Mouse (Mus musculus) cerebellum, adult 2 months (tissue): Measurements from ENCODE around the gene Brinp2. TPM values are rescaled to one million over a fixed set of nuclear protein-coding genes. Genes with fewer than 3 reads are reported as not detected.

Experiments
- DNase-seq, 2 experiments: peaks; one replicate each; pipeline ENCODE4 v3.0.0; 2021
- H3K27ac ChIP-seq: fragments of 200-500 bp; 2 replicates; pipeline ENCODE4 v1.5.1; 2012; ENCODE audit warnings: low read length, control low read depth, inconsistent platforms; ENCODE audit not compliant: insufficient read depth
- H3K27me3 ChIP-seq: fragments of 200-500 bp; 2 replicates; pipeline ENCODE4 v1.6.1; 2012; ENCODE audit warnings: inconsistent platforms, mild to moderate bottlenecking, low read length, moderate library complexity; ENCODE audit not compliant: control insufficient read depth, insufficient read depth
- H3K4me1 ChIP-seq: fragments of 200-500 bp; 2 replicates; pipeline ENCODE4 v1.6.1; 2011; ENCODE audit warnings: low read length; ENCODE audit not compliant: control insufficient read depth, insufficient read depth
- H3K4me3 ChIP-seq: fragments of 200-500 bp; replicated peaks from 2 replicates; pipeline ENCODE3; 2011; ENCODE audit warnings: mild to moderate bottlenecking, low read depth, low read length, control low read depth; ENCODE audit not compliant: insufficient read depth
- CTCF ChIP-seq: fragments of 200-500 bp; IDR thresholded peaks from 2 replicates; pipeline ENCODE4 v1.5.1; 2011; ENCODE audit warnings: low read depth, mild to moderate bottlenecking, control low read depth, low read length, moderate library complexity, borderline replicate concordance; ENCODE audit not compliant: insufficient read depth
- POLR2A ChIP-seq: fragments of 200-500 bp; IDR thresholded peaks from 2 replicates; pipeline ENCODE4 v1.6.1; 2011; ENCODE audit warnings: low read length, control low read depth, borderline replicate concordance; ENCODE audit not compliant: insufficient read depth
- WGBS: fragments of 180-500 bp; shearing (Covaris S2); methylation state at CpG from one replicate; pipeline ENCODE4 v1.1.7; 2018; 5-methylcytosine and 5-hydroxymethylcytosine counted together
- polyA plus RNA-seq: library from polyadenylated mRNA; depleted of rRNA; stranded (reverse); fragments of >200 nt; gene quantifications from 2 replicates; pipeline ENCODE4 v1.2.3, GENCODE M21; 2012

Gene Brinp2
- polyA plus RNA-seq, 1 experiment, result 21.0 TPM

DNA sequence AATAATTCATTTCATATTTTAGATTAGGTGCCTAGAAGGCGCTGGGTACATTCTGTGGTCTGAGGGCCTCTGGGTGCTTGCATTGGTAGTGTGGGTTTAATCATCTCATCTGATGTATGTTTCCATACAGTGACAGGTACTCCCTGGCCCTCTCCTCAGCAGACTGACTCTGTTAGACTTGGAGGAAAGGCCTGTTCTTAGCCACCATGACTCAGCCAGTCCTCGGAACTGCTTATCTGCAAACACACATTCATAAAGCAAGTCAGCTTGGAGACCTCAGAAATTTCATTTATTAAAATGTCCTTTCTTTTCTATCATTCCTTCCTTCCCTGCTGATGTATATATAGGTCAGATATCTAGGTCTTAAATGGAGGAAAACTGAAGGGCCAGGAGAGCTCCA is 116.3 kb downstream of the Brinp2 start:
- Histone ChIP-seq H3K4me1 (no peaks in the 10 kb centered on the region), H3K27ac (no peak overlapping the region), H3K4me3 (no peak overlapping the region), H3K27me3 (no peaks in the 10 kb centered on the region)
- WGBS, result 99% methylated on average over 2 of the region's 2 CpGs
- TF ChIP-seq CTCF (no peak), POLR2A (no peak)
- DNase-seq, result no peak

GRCm38 (mm10) chr1:158238722-158239121 is 117.4 kb downstream of the Brinp2 start:
- Histone ChIP-seq H3K4me3 (no peak overlapping the region), H3K27me3 (no peaks in the 10 kb centered on the region), H3K4me1 (no peaks in the 10 kb centered on the region), H3K27ac (no peak overlapping the region)
- DNase-seq, result no peak
- TF ChIP-seq POLR2A (no peak), CTCF (peak; percentile 50; the same call in 1 of the 2 replicates)
- WGBS, result 50% methylated on average over 4 of the region's 4 CpGs

DNA sequence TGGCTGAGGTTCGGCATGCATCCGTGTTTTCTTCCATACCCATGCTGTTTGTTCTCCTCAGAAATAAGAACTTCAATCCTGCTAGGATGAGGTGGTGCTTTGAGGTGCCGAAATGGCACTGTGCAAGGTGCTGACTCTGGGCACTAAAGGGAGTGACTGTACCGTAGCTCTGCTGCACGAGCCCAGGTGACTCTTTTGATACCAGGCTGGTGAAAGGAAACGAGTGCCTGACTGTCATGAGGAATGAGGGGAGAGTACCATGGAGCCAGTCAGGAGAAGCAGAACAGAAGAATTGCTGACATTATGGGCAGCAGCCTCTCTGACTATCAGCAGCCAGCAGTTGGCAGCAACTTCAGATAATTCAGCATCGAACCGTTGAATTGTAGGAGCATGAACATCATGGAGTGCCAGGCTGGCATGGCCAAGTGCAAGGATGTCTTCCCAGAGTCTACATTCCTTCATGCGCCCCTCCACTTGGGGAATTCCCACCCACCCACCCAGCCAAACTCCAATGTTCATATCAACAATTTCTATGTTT is 127.4 kb downstream of the Brinp2 start:
- Histone ChIP-seq H3K27ac (no peak overlapping the region), H3K4me3 (no peak overlapping the region), H3K4me1 (no peaks in the 10 kb centered on the region), H3K27me3 (no peaks in the 10 kb centered on the region)
- WGBS, result 70% methylated on average over 9 of the region's 9 CpGs
- no peak for DNase-seq
- TF ChIP-seq CTCF, result no peak
- TF ChIP-seq POLR2A, result no peak

DNA sequence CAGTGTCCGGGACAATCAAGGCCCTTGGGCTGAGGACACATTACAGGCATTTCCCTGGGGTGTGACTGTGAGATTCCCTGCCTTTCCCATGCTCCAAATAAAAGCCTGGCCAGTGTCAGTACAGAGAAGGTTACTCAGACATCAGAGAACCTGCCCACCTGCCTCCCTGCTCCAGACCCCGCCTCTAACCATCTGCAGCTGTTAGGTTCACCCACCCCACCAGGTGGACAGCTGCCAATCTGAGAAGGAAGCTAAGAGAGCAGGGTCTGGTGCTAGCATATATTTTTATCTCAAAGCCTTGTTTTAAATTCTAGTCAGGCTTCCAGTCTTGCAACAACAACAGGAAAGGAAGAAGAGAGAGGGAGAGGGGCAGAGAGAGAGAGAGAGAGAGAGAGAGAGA is 128.9 kb downstream of the Brinp2 start:
- 65% methylated on average over 2 of the region's 2 CpGs for WGBS
- H3K27ac ChIP-seq, result no peak overlapping the region
- no peak for DNase-seq
- H3K4me3 ChIP-seq, result no peak overlapping the region
- no peak for TF ChIP-seq CTCF
- TF ChIP-seq POLR2A, result no peak
- H3K4me1 ChIP-seq, result no peaks in the 10 kb centered on the region
- no peaks in the 10 kb centered on the region for H3K27me3 ChIP-seq

DNA sequence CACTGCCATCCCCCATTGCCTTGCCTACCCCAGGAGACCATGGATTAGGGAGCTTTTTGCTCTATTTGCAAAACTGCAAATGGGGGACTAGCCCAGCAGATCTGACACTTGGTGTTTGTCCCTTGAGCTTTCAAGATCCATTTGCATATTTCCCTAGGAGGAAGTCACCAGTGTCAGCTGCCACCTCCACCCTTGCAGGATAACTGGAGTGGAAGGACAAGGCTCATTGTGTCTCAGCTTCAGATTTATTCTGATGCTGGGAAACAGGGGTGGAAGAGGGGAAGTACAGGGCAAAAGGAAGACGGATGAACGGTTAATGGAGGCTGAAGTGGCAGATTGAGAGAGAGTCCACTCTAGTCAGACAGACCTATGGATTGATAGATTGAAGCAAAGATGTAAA is 129.4 kb downstream of the Brinp2 start:
- Histone ChIP-seq H3K4me3 (no peak overlapping the region), H3K27me3 (no peaks in the 10 kb centered on the region), H3K27ac (no peak overlapping the region), H3K4me1 (no peaks in the 10 kb centered on the region)
- TF ChIP-seq POLR2A (no peak), CTCF (no peak)
- 45% methylated on average over 2 of the region's 2 CpGs for WGBS
- no peak for DNase-seq

- Histone ChIP-seq H3K4me1 (no peaks in the 10 kb centered on the region), H3K4me3 (no peak overlapping the region), H3K27ac (no peak overlapping the region), H3K27me3 (no peaks in the 10 kb centered on the region)
- no peak for DNase-seq
- no peak for TF ChIP-seq POLR2A
- TF ChIP-seq CTCF, result no peak
- WGBS, result 37% methylated on average over 4 of the region's 4 CpGs
Observed at GRCm38 (mm10) chr1:158221048-158221447, 135.1 kb downstream of the Brinp2 start.

DNA sequence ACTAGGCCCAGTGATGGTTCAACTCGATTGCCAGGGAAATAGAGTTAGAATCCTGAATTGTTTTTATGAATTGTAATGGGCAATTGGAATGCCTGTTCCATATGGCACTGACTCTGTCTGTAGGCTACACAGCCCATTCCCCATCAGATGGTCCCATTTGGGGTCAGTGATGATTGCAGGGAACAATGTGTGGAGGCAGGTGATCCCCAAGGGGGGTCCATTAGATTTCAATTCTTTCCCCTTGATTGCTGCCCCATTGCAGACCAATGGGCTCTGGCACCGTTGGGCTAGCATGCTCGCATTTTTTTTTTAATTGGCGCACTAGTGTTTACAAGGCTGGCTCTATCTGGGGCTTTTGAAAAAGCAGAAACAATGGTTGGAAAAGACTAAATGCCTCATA is 136.0 kb downstream of the Brinp2 start:
- H3K27me3 ChIP-seq, result no peaks in the 10 kb centered on the region
- no peak for DNase-seq
- H3K27ac ChIP-seq, result no peak overlapping the region
- 69% methylated on average over 4 of the region's 4 CpGs for WGBS
- no peaks in the 10 kb centered on the region for H3K4me1 ChIP-seq
- TF ChIP-seq POLR2A (no peak), CTCF (no peak)
- no peak overlapping the region for H3K4me3 ChIP-seq

DNA sequence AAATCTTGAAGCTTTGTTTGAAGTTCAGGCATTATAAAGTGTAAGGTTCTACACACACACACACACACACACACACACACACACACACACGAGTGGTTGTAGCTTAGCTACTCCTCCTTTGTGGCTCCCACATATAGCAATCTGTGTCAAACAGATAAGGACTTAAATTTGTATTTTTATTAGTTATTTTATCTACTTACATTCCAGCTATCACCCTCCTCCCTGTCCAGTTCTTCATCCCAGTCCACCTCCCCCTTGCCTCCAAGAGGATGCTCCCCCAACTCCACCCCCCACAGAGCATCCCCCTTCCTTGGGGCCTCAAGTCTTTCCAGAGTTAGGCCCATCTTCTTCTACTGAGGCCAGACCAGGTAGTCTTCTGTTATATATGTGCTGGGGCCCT is 137.4 kb downstream of the Brinp2 start:
- no peaks in the 10 kb centered on the region for H3K27me3 ChIP-seq
- no peaks in the 10 kb centered on the region for H3K4me1 ChIP-seq
- DNase-seq, result no peak
- 94% methylated on average over 1 of the region's 1 CpGs for WGBS
- H3K27ac ChIP-seq, result no peak overlapping the region
- no peak overlapping the region for H3K4me3 ChIP-seq
- TF ChIP-seq POLR2A (no peak), CTCF (no peak)

- no peak for DNase-seq
- Histone ChIP-seq H3K4me3 (no peak overlapping the region), H3K27me3 (no peaks in the 10 kb centered on the region), H3K27ac (no peak overlapping the region), H3K4me1 (no peaks in the 10 kb centered on the region)
- 85% methylated on average over 2 of the region's 2 CpGs for WGBS
- TF ChIP-seq POLR2A (no peak), CTCF (no peak)
Observed at GRCm38 (mm10) chr1:158218294-158218693, 137.8 kb downstream of the Brinp2 start.

- 75% methylated on average over 9 of the region's 9 CpGs for WGBS
- H3K4me1 ChIP-seq, result no peaks in the 10 kb centered on the region
- H3K4me3 ChIP-seq, result no peak overlapping the region
- no peak for TF ChIP-seq POLR2A
- no peak for TF ChIP-seq CTCF
- H3K27me3 ChIP-seq, result no peaks in the 10 kb centered on the region
- DNase-seq, result no peak
- no peak overlapping the region for H3K27ac ChIP-seq
Observed at GRCm38 (mm10) chr1:158215581-158215980, 140.5 kb downstream of the Brinp2 start.
